Mouse (Mus musculus) forebrain, embryonic 16.5 days (tissue): ENCODE results near the gene AW011738. TPM values are rescaled to one million over a fixed set of nuclear protein-coding genes. Genes with fewer than 3 reads are reported as not detected.

Experiments used
- ATAC-seq: fragments of 200-750 bp; cut with Nextera tagmentation; 2 replicates; pipeline ENCODE4 v1.8.0; 2017; ENCODE audit warnings: mild to moderate bottlenecking, moderate library complexity
- H3K27ac ChIP-seq: fragments of 300-500 bp; sonication (generic); 2 replicates; pipeline ENCODE4 v1.5.1; 2014; ENCODE audit warnings: low read length, control low read depth
- H3K27me3 ChIP-seq: fragments of 300-500 bp; sonication (generic); replicated peaks from 2 replicates; pipeline ENCODE4 v1.6.1; 2014; ENCODE audit warnings: low read length; ENCODE audit not compliant: control insufficient read depth, insufficient read depth
- H3K36me3 ChIP-seq: fragments of 300-500 bp; sonication (generic); 2 replicates; pipeline ENCODE4 v1.6.1; 2014; ENCODE audit not compliant: control insufficient read depth, insufficient read depth
- H3K4me1 ChIP-seq: fragments of 300-500 bp; sonication (generic); replicated peaks from 2 replicates; pipeline ENCODE4 v1.6.1; 2014; ENCODE audit warnings: low read length; ENCODE audit not compliant: control insufficient read depth, insufficient read depth
- H3K4me2 ChIP-seq: fragments of 300-500 bp; sonication (generic); 2 replicates; pipeline ENCODE4 v1.6.1; 2014; ENCODE audit warnings: mild to moderate bottlenecking, low read length, control low read depth
- H3K4me3 ChIP-seq: fragments of 300-500 bp; sonication (generic); replicated peaks from 2 replicates; pipeline ENCODE4 v1.5.1; 2014; ENCODE audit warnings: mild to moderate bottlenecking, low read length, control low read depth
- H3K9ac ChIP-seq: fragments of 300-500 bp; sonication (generic); replicated peaks from 2 replicates; pipeline ENCODE4 v1.6.1; 2014; ENCODE audit warnings: low read depth, low read length, control low read depth
- H3K9me3 ChIP-seq: fragments of 300-500 bp; sonication (generic); 2 replicates; pipeline ENCODE4 v1.6.1; 2016; ENCODE audit warnings: low read length; ENCODE audit not compliant: control insufficient read depth
- WGBS: fragments of 180-500 bp; shearing (Covaris S2); extraction: QIAGEN DNeasy Blood & Tissue Kit; methylation state at CpG from one replicate; pipeline ENCODE4 v1.1.7; 2014; 5-methylcytosine and 5-hydroxymethylcytosine counted together
- polyA plus RNA-seq: library from polyadenylated mRNA; unstranded; fragments of >200 nt; fragmentation: Nextera tagmentation; extraction: Ambion mirVana; gene quantifications from 2 replicates; pipeline ENCODE4 v1.2.1, GENCODE M21; 2015

AW011738 gene
- polyA plus RNA-seq, 1 experiment from 2014 or later: 4.0 TPM

DNA sequence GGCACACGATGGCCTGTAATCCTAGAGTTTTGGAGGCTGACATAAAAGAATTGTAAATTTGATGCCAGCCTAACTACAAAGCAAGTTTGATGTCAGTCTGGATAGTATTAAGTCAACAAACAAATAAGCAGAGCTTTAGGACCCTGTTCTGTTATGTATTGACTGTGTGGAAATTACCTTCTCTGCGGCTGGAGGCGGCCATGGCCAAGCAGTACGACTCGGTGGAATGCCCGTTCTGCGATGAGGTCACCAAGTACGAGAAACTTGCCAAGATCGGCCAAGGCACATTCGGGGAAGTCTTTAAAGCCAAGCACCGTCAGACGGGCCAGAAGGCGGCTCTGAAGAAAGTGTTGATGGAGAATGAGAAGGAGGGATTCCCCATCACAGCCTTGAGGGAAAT is 10.0 kb downstream of the AW011738 start:
- H3K4me2 ChIP-seq: no peak overlapping the region
- no peaks in the 10 kb centered on the region for H3K9me3 ChIP-seq
- no peak overlapping the region for H3K9ac ChIP-seq
- ATAC-seq: no peak
- H3K4me3 ChIP-seq: no peak overlapping the region
- H3K27me3 ChIP-seq: no peaks in the 10 kb centered on the region
- WGBS: 93% methylated on average over 13 of the region's 13 CpGs
- no peaks in the 10 kb centered on the region for H3K36me3 ChIP-seq
- H3K4me1 ChIP-seq: no peaks in the 10 kb centered on the region
- no peak overlapping the region for H3K27ac ChIP-seq

DNA sequence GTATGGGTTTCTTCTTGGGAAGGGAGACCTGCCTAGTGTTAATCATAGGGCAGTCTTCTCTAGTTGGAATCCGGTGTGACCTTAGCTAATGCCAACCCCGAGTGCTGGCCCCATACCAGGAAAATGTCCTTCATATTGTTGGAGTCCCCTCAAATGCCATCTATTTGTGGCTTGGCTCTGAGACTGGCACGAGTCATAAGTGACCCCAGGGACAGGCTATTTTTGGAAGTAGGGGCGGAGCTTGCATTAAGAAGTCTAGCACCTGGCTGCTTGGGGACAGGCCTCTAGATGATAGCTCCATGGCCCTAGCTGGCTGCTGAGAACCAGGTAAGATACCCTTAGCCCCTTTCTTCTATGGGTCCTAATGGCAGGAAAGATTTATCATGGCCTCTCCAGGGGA is 12.5 kb downstream of the AW011738 start, which contains the start of gene Perm1:
TSS of gene Perm1 (plus strand) at position 220 of the 400 bp plus-strand sequence.
- H3K36me3 ChIP-seq: no peaks in the 10 kb centered on the region
- H3K4me3 ChIP-seq: no peak within 1 kb of the TSS
- H3K27ac ChIP-seq: no peak within 1 kb of the TSS
- no peak for ATAC-seq
- H3K9me3 ChIP-seq: no peaks in the 10 kb centered on the region
- WGBS: 78% methylated on average over 4 of the region's 4 CpGs
- no peaks in the 10 kb centered on the region for H3K27me3 ChIP-seq
- H3K4me1 ChIP-seq: no peaks in the 10 kb centered on the region
- H3K9ac ChIP-seq: no peak within 1 kb of the TSS
- no peak within 1 kb of the TSS for H3K4me2 ChIP-seq

DNA sequence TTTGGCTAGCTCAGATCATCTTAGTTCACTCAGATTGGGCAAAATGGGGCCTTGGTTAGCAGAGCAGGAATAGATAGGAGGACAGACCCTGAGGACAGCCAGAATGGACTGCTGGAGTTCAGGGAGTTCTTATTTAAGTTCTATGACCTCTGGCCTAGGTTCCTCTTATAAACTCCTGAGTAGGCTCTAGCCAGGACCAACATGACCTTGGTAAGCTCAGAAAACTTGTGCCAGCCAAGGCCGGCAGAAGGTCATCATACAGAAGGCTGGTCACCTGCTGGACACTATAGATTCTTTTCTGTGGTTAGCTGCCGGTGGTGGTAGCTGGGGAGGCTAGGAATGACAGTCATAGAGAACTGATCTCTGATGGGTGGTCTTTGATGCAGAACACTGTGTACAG is 13.1 kb downstream of the AW011738 start:
- H3K9me3 ChIP-seq: no peaks in the 10 kb centered on the region
- H3K4me3 ChIP-seq: no peak overlapping the region
- H3K4me2 ChIP-seq: no peak overlapping the region
- no peaks in the 10 kb centered on the region for H3K4me1 ChIP-seq
- H3K27me3 ChIP-seq: no peaks in the 10 kb centered on the region
- ATAC-seq: no peak
- no peak overlapping the region for H3K9ac ChIP-seq
- H3K36me3 ChIP-seq: no peaks in the 10 kb centered on the region
- H3K27ac ChIP-seq: no peak overlapping the region
- WGBS: 90% methylated on average over 2 of the region's 2 CpGs

DNA sequence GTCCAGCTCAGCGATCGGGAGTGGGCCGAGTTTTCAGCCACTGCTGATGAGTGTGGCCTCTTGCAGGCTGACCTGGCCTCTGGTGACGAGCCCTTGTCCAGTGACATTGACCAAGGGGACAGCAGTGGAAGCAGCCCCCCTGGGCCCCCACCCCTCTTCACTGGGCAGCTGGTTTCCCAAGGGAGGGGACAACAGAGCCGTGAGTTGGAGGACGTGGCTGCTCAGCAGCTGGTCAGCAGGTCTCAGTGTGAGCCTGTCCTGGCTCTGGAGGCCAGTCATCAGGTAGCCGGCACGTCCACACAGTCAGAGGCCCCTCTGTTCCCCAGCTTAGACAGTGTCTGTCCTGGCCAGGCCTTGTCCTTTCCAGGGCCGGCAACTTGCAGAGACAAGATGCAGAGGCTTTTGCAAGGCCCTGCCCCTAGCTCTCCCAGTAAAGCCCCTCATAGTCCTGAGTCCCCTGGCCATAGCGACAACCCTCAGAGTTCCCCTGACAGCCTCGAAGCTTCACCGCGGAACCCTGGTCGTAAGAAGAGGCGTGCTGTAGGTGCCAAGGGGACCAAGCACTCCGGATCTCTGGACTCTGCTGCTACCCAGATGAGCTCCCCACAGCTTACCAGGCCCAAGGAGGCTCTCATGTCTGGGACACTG is 14.0 kb downstream of the AW011738 start:
- Histone ChIP-seq H3K27me3 (no peaks in the 10 kb centered on the region), H3K4me1 (no peaks in the 10 kb centered on the region), H3K27ac (no peak overlapping the region), H3K4me2 (no peak overlapping the region), H3K9me3 (no peaks in the 10 kb centered on the region), H3K4me3 (no peak overlapping the region), H3K9ac (no peak overlapping the region), H3K36me3 (no peaks in the 10 kb centered on the region)
- no peak for ATAC-seq
- WGBS: 82% methylated on average over 16 of the region's 16 CpGs

DNA sequence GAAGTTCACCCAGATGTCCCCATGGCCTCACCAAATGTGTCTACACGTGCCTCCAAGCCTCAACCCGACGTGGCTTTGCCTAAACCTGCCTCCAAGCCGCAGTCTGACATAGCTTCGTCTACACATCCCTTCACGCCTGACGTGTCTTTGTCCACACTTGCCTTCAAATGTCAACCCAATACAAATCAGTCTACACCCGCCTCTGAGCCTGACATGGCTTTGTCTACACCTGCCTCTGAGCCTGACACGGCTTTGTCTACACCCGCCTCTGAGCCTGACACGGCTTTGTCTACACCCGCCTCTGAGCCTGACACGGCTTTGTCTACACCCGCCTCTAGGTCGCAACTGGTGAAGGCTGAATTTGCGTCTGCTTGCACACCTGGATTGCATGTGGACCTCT is 14.7 kb downstream of the AW011738 start:
- H3K27ac ChIP-seq: no peak overlapping the region
- no peaks in the 10 kb centered on the region for H3K27me3 ChIP-seq
- no peak overlapping the region for H3K9ac ChIP-seq
- 84% methylated on average over 16 of the region's 16 CpGs for WGBS
- no peak overlapping the region for H3K4me3 ChIP-seq
- no peak overlapping the region for H3K4me2 ChIP-seq
- no peak for ATAC-seq
- H3K4me1 ChIP-seq: no peaks in the 10 kb centered on the region
- H3K36me3 ChIP-seq: no peaks in the 10 kb centered on the region
- no peaks in the 10 kb centered on the region for H3K9me3 ChIP-seq

DNA sequence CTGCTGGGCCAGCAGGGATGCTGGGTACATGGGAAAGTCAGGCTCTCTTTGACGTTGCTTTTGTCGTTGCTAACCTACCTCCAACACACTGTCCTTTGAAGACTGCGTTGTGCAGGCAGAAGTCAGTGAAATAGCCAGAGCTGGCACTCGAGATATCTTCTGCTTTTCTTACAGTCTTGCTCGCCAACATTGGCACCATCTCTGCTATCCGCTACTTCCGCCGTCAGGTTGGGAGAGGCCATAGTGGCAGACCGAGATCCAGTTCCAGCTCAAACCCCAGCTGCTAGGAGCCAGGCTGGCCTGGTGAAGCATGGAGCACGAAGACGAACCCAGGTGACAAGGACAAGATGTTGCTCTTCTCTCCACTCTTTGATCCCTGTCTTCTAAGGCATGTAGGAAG is 16.8 kb downstream of the AW011738 start:
- H3K27ac ChIP-seq: no peak overlapping the region
- no peaks in the 10 kb centered on the region for H3K36me3 ChIP-seq
- no peaks in the 10 kb centered on the region for H3K9me3 ChIP-seq
- 92% methylated on average over 11 of the region's 11 CpGs for WGBS
- no peak for ATAC-seq
- no peak overlapping the region for H3K9ac ChIP-seq
- H3K4me1 ChIP-seq: no peaks in the 10 kb centered on the region
- H3K4me3 ChIP-seq: no peak overlapping the region
- no peaks in the 10 kb centered on the region for H3K27me3 ChIP-seq
- no peak overlapping the region for H3K4me2 ChIP-seq

DNA sequence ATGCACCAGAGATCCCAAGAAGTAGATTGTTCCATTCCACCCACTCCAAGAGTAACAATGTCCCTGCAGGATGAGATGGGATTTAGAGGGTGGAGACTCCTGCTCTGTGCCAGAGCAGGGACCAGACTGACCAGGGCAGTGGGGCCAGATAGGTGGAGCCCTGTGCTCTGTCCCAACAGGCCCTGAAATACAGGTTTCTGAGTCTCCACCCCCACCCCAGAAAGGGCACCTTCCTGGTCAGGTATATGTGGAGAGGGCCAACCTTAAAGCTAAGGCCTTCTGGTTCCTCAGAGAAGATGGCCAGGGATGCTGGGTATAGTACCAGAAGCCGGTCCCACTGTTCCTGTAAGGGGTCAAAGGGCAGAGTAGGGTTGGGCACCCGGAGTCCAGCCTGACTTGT is 21.2 kb downstream of the AW011738 start:
- Histone ChIP-seq H3K9ac (no peak overlapping the region), H3K4me2 (no peak overlapping the region), H3K27me3 (no peaks in the 10 kb centered on the region), H3K4me3 (no peak overlapping the region), H3K36me3 (peaks cover under 1% of the 10 kb centered on the region), H3K4me1 (peaks cover 4% of the 10 kb centered on the region; the same call in 1 of the 2 replicates), H3K27ac (no peak overlapping the region), H3K9me3 (no peaks in the 10 kb centered on the region)
- no peak for ATAC-seq
- 94% methylated on average over 2 of the region's 2 CpGs for WGBS

DNA sequence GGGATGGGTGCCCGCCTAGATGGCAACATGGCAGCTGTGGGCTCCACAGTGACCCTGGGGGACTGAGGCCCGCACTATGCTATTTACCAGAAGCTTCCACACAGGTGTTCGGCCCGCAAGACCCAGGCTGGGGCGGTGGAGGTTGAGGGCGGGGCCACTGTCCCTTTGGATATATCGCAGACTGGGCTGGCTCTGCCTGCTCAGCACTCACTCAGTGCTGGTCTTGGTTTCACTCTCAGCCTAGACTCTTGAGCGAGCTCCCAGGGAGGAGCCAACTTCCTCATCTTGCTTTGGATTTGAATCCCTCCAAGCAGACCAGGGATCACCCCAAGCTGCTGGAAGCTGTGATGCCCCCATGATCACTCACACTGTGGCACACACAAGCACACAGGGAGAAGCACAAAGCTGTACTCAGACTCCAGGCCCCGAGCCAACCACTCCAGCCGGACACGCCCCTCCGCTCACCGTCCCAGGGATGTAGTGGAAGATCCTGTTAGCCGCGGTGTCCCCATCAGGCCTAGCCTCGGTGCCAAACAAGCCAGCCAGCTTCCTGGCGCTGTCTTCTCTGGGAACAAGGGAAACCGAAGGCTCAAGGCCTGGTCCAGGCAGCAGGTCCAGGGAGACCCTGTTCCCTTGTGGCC is 24.8 kb downstream of the AW011738 start:
- Histone ChIP-seq H3K4me1 (peaks cover 4% of the 10 kb centered on the region; the same call in 1 of the 2 replicates), H3K9me3 (no peaks in the 10 kb centered on the region), H3K4me3 (no peak overlapping the region), H3K36me3 (peaks cover 30% of the 10 kb centered on the region), H3K27me3 (no peaks in the 10 kb centered on the region), H3K27ac (no peak overlapping the region), H3K4me2 (no peak overlapping the region), H3K9ac (no peak overlapping the region)
- ATAC-seq: peak; percentile 30; the same call in 1 of the 2 replicates
- WGBS: 31% methylated on average over 18 of the region's 18 CpGs

DNA sequence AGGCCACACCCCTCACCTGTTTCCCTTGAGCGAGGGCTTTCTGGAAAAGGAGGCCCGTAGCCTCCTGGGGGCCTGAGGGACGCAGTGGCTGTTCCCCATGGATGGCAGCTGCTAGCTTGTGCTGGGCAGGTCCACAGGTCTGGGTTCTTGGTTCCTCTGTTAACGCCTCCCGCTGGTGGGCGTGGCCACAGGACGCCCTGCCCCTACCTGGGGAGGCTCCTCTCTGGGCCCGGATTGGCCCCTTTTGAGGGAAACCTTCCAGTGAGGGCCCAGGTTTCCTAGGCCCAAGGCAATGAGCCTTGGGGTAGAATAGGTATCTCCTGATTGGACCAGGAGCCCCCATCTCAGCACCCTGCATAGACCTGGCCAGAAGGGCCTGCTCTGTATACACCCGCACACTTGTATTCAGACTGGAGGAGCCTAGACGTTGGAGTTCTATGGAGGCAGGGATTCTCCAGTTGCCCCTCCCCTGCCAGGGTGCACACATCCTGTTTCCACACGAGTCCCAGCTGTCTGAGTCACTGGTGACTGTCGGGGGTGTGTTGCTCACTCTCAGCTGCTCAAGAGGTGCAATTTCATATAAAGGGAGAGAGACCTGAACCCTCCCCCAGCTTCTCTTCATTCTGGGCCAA is 25.4 kb downstream of the AW011738 start:
- WGBS: 19% methylated on average over 12 of the region's 12 CpGs

More for the DNA sequence above, 25.4 kb downstream of the AW011738 start:
- peaks cover 30% of the 10 kb centered on the region for H3K36me3 ChIP-seq
- no peak for ATAC-seq
- no peak overlapping the region for H3K9ac ChIP-seq
- H3K27me3 ChIP-seq: no peaks in the 10 kb centered on the region
- no peaks in the 10 kb centered on the region for H3K9me3 ChIP-seq
- no peak overlapping the region for H3K4me3 ChIP-seq
- peaks cover 8% of the 10 kb centered on the region for H3K4me1 ChIP-seq
- no peak overlapping the region for H3K27ac ChIP-seq
- no peak overlapping the region for H3K4me2 ChIP-seq
